Mouse (Mus musculus) layer of hippocampus, postnatal 25 days (tissue): ENCODE results near the gene Prmt7. TPM values are rescaled to one million over a fixed set of nuclear protein-coding genes. Genes with fewer than 3 reads are reported as not detected.
A peak's percentile ranks its signal among the peaks of the same experiment; 100 is the strongest.

Source experiments
- DNase-seq, 2 experiments: peaks; one replicate each; pipeline ENCODE4 v3.0.0; 2022; ENCODE audit warnings: mixed read lengths in 2 of 2, low spot score in 1 of 2; ENCODE audit errors: extremely low spot score in 1 of 2
- total RNA-seq, 2 experiments: library from RNA; stranded (reverse); gene quantifications; 2 replicates each; pipeline ENCODE4 v1.2.3; 2021

Prmt7 gene
- total RNA-seq, 2 experiments from 2014 or later = 33.1 to 34.2 TPM

GRCm38 (mm10) chr8:106213959-106214358, 3.2 kb downstream of the Prmt7 start:
- no peak for DNase-seq

GRCm38 (mm10) chr8:106219620-106220019, 8.9 kb downstream of the Prmt7 start:
- DNase-seq = no peak

- peak in 1 of 2 experiments; percentile 66 for DNase-seq
Measured at GRCm38 (mm10) chr8:106226589-106226988, 15.9 kb downstream of the Prmt7 start.

- no peak for DNase-seq
Measured at GRCm38 (mm10) chr8:106231536-106231935, 20.8 kb downstream of the Prmt7 start.

- DNase-seq = no peak
Measured at GRCm38 (mm10) chr8:106232751-106233150, 22.0 kb downstream of the Prmt7 start.

- no peak for DNase-seq
Measured at GRCm38 (mm10) chr8:106234567-106235261, 24.0 kb downstream of the Prmt7 start.

GRCm38 (mm10) chr8:106237106-106237505, 26.4 kb downstream of the Prmt7 start:
- no peak for DNase-seq

GRCm38 (mm10) chr8:106250186-106250585, 39.5 kb downstream of the Prmt7 start:
- no peak for DNase-seq

- no peak for DNase-seq
Measured at GRCm38 (mm10) chr8:106258169-106258568, 47.4 kb downstream of the Prmt7 start.

- DNase-seq = no peak
Measured at GRCm38 (mm10) chr8:106259579-106260255, 49.0 kb downstream of the Prmt7 start.

- no peak for DNase-seq
Measured at GRCm38 (mm10) chr8:106260894-106261293, 50.2 kb downstream of the Prmt7 start.

GRCm38 (mm10) chr8:106262343-106262742, 51.6 kb downstream of the Prmt7 start:
- no peak for DNase-seq

- DNase-seq = no peak
Measured at GRCm38 (mm10) chr8:106263928-106264327, 53.2 kb downstream of the Prmt7 start.

GRCm38 (mm10) chr8:106265398-106265797, 54.7 kb downstream of the Prmt7 start:
- no peak for DNase-seq

GRCm38 (mm10) chr8:106268710-106269346, 58.1 kb downstream of the Prmt7 start:
- DNase-seq = no peak

- peak; percentile 54 to 55 for DNase-seq
Measured at GRCm38 (mm10) chr8:106270804-106271203, 60.1 kb downstream of the Prmt7 start.

- DNase-seq = no peak
Measured at GRCm38 (mm10) chr8:106271378-106271777, 60.6 kb downstream of the Prmt7 start.

GRCm38 (mm10) chr8:106273468-106273867, 62.7 kb downstream of the Prmt7 start:
- DNase-seq = no peak

- DNase-seq = no peak
Measured at GRCm38 (mm10) chr8:106276709-106277317, 66.1 kb downstream of the Prmt7 start.

GRCm38 (mm10) chr8:106278367-106279042, 67.8 kb downstream of the Prmt7 start:
- no peak for DNase-seq
